Mouse (Mus musculus): Measurements from ENCODE around the gene Ifitm7.

GRCm38 (mm10) chr16:13986197-13986573, 503 bp downstream of the Ifitm7 start:
- TF ChIP-seq CTCF (IDR thresholded peaks at IDR 0.05; ENCODE audit: control insufficient read depth, insufficient read depth, insufficient replicate concordance, low read depth, low read length), result no peak
- no peak for TF ChIP-seq POLR2A (IDR thresholded peaks at IDR 0.05; ENCODE audit: control insufficient read depth, low read depth, low read length)
